Mouse (Mus musculus): ENCODE measurements around the gene Wdr41. TPM values are rescaled to one million over a fixed set of nuclear protein-coding genes. Genes with fewer than 3 reads are reported as not detected.

Wdr41 gene
- total RNA-seq, 2 experiments from 2014 or later = 4.3 to 5.9 TPM

GRCm38 (mm10) chr13:95032973-95033372 lies 56.8 kb downstream of the Wdr41 start:
- ATAC-seq (replicated peaks; ENCODE audit: low FRiP score, poor library complexity, severe bottlenecking) = no peak

GRCm38 (mm10) chr13:95034094-95034493 lies 58.0 kb downstream of the Wdr41 start:
- no peak for ATAC-seq (replicated peaks; ENCODE audit: low FRiP score, poor library complexity, severe bottlenecking)

GRCm38 (mm10) chr13:95034715-95035114 lies 58.6 kb downstream of the Wdr41 start:
- ATAC-seq (replicated peaks; ENCODE audit: low FRiP score, poor library complexity, severe bottlenecking) = no peak

- ATAC-seq (replicated peaks; ENCODE audit: low FRiP score, poor library complexity, severe bottlenecking) = no peak
Observed at GRCm38 (mm10) chr13:95038200-95038599, 62.1 kb downstream of the Wdr41 start.

- no peak for ATAC-seq (replicated peaks; ENCODE audit: low FRiP score, poor library complexity, severe bottlenecking)
Observed at GRCm38 (mm10) chr13:95040140-95040738, 64.1 kb downstream of the Wdr41 start.

GRCm38 (mm10) chr13:95044108-95044507 lies 68.0 kb downstream of the Wdr41 start:
- no peak for ATAC-seq (replicated peaks; ENCODE audit: low FRiP score, poor library complexity, severe bottlenecking)

- no peak for ATAC-seq (replicated peaks; ENCODE audit: low FRiP score, poor library complexity, severe bottlenecking)
Observed at GRCm38 (mm10) chr13:95050398-95050797, 74.3 kb downstream of the Wdr41 start.

- no peak for ATAC-seq (replicated peaks; ENCODE audit: low FRiP score, poor library complexity, severe bottlenecking)
Observed at GRCm38 (mm10) chr13:95052421-95052820, 76.3 kb downstream of the Wdr41 start.

- no peak for ATAC-seq (replicated peaks; ENCODE audit: low FRiP score, poor library complexity, severe bottlenecking)
Observed at GRCm38 (mm10) chr13:95055742-95056388, 79.7 kb downstream of the Wdr41 start.

- ATAC-seq (replicated peaks; ENCODE audit: low FRiP score, poor library complexity, severe bottlenecking) = no peak
Observed at GRCm38 (mm10) chr13:95056501-95057280, 80.5 kb downstream of the Wdr41 start.

GRCm38 (mm10) chr13:95058885-95059284 lies 82.7 kb downstream of the Wdr41 start:
- no peak for ATAC-seq (replicated peaks; ENCODE audit: low FRiP score, poor library complexity, severe bottlenecking)

- ATAC-seq (replicated peaks; ENCODE audit: low FRiP score, poor library complexity, severe bottlenecking) = no peak
Observed at GRCm38 (mm10) chr13:95063390-95064017, 87.4 kb downstream of the Wdr41 start.

- ATAC-seq (replicated peaks; ENCODE audit: low FRiP score, poor library complexity, severe bottlenecking) = no peak
Observed at GRCm38 (mm10) chr13:95067854-95068253, 91.7 kb downstream of the Wdr41 start.

GRCm38 (mm10) chr13:95070268-95070667 lies 94.1 kb downstream of the Wdr41 start:
- no peak for ATAC-seq (replicated peaks; ENCODE audit: low FRiP score, poor library complexity, severe bottlenecking)

Other genes with a start within 250 kb of the Wdr41 start
- 106 and 107 TPM in 2 replicates for gene Tbca, start 187.4 kb upstream of the Wdr41 start, total RNA-seq (2015; ENCODE audit: low replicate concordance)
- gene Tbca, start 187.4 kb upstream of the Wdr41 start, total RNA-seq (2017; ENCODE audit: low replicate concordance) = 14.4 and 57.8 TPM in 2 replicates
- gene Otp, start 100.7 kb upstream of the Wdr41 start, total RNA-seq (2015; ENCODE audit: low replicate concordance) = not detected in 2 replicates
- not detected in 2 replicates for gene Otp, start 100.7 kb upstream of the Wdr41 start, total RNA-seq (2017; ENCODE audit: low replicate concordance)